Mouse (Mus musculus) liver, postnatal 0 days (tissue): ENCODE results near the gene Mark3.

ENCODE experiments used
- CTCF ChIP-seq: sonication (generic); IDR thresholded peaks from 2 replicates; pipeline ENCODE4 v1.5.1; 2016; ENCODE audit warnings: antibody characterized with exemption, low read depth
- EP300 ChIP-seq: IDR thresholded peaks from 2 replicates; pipeline ENCODE4 v1.6.1; 2016; ENCODE audit warnings: antibody characterized with exemption, low read depth, mild to moderate bottlenecking

- no peak for TF ChIP-seq CTCF
- TF ChIP-seq EP300 = peak; percentile 81
These were observed 15.7 kb upstream of the Mark3 start for GRCm38 (mm10) chr12:111558655-111559054.
